Mouse (Mus musculus): ENCODE results near the gene Gp5. TPM values are rescaled to one million over a fixed set of nuclear protein-coding genes. Genes with fewer than 3 reads are reported as not detected.
"Not testable (repeated sequence)": the region's sequence is repeated elsewhere in the genome, so short reads cannot be mapped to it uniquely, and the experiment has no call there.

Gp5 gene
- total RNA-seq (2021), result 1 to 10 TPM; 2.1 to 2.2 TPM
- long read RNA-seq, experiment 1, partial matches to known transcripts, result 0 of 3 reads
- long read RNA-seq, experiment 1, other reads (novel, unspliced or antisense), result 3 of 3 reads
- long read RNA-seq, experiment 2, partial matches to known transcripts, result 0 of 3 reads
- long read RNA-seq, experiment 2, other reads (novel, unspliced or antisense), result 3 of 3 reads

GRCm38 (mm10) chr16:30310647-30311046, at the start of gene Gp5:
Gene Gp5 (minus strand): TSS chr16:30310779.
- DNase-seq (ENCODE audit: low spot score in 2 of 2), result no peak

GRCm38 (mm10) chr16:30353489-30353888, 42.9 kb upstream of the Gp5 start:
- DNase-seq (ENCODE audit: low spot score in 2 of 2), result not testable (repeated sequence)

- DNase-seq (ENCODE audit: low spot score in 2 of 2), result peak in 1 of 2 experiments; percentile 20
These were observed 3.7 kb upstream of the Gp5 start for GRCm38 (mm10) chr16:30314236-30314635.

- no peak for DNase-seq (ENCODE audit: low spot score in 2 of 2)
These were observed 436 bp downstream of the Gp5 start for GRCm38 (mm10) chr16:30310171-30310515.

- peak in 1 of 2 experiments; percentile 14 for DNase-seq (ENCODE audit: low spot score in 2 of 2)
These were observed 996 bp downstream of the Gp5 start for GRCm38 (mm10) chr16:30309395-30310170.

GRCm38 (mm10) chr16:30308616-30309394, 1.8 kb downstream of the Gp5 start:
- peak; percentile 42 to 46 for DNase-seq (ENCODE audit: low spot score in 2 of 2)

- peak in 1 of 2 experiments; percentile 21 for DNase-seq (ENCODE audit: low spot score in 2 of 2)
These were observed 2.5 kb downstream of the Gp5 start for GRCm38 (mm10) chr16:30307961-30308615.

GRCm38 (mm10) chr16:30307306-30307705, 3.3 kb downstream of the Gp5 start:
- no peak for DNase-seq (ENCODE audit: low spot score in 2 of 2)

- no peak for DNase-seq (ENCODE audit: low spot score in 2 of 2)
These were observed 4.5 kb downstream of the Gp5 start for GRCm38 (mm10) chr16:30306102-30306501.

GRCm38 (mm10) chr16:30304236-30304635, 6.3 kb downstream of the Gp5 start:
- DNase-seq (ENCODE audit: low spot score in 2 of 2), result no peak

GRCm38 (mm10) chr16:30303411-30303810, 7.2 kb downstream of the Gp5 start:
- no peak for DNase-seq (ENCODE audit: low spot score in 2 of 2)

GRCm38 (mm10) chr16:30302686-30303085, 7.9 kb downstream of the Gp5 start:
- DNase-seq (ENCODE audit: low spot score in 2 of 2), result no peak

GRCm38 (mm10) chr16:30299711-30300277, 10.8 kb downstream of the Gp5 start:
- no peak for DNase-seq (ENCODE audit: low spot score in 2 of 2)

- no peak for DNase-seq (ENCODE audit: low spot score in 2 of 2)
These were observed 13.1 kb downstream of the Gp5 start for GRCm38 (mm10) chr16:30297450-30297849.

GRCm38 (mm10) chr16:30296601-30297275, 13.8 kb downstream of the Gp5 start:
- DNase-seq (ENCODE audit: low spot score in 2 of 2), result no peak

GRCm38 (mm10) chr16:30295106-30295505, 15.5 kb downstream of the Gp5 start:
- DNase-seq (ENCODE audit: low spot score in 2 of 2), result no peak

- no peak for DNase-seq (ENCODE audit: low spot score in 2 of 2)
These were observed 20.1 kb downstream of the Gp5 start for GRCm38 (mm10) chr16:30290436-30290835.

- DNase-seq (ENCODE audit: low spot score in 2 of 2), result no peak
These were observed 24.9 kb downstream of the Gp5 start for GRCm38 (mm10) chr16:30285701-30286100.

- no peak for DNase-seq (ENCODE audit: low spot score in 2 of 2)
These were observed 26.7 kb downstream of the Gp5 start for GRCm38 (mm10) chr16:30283743-30284337.

- no peak for DNase-seq (ENCODE audit: low spot score in 2 of 2)
These were observed 27.6 kb downstream of the Gp5 start, which contains the start of gene Lrrc15 for GRCm38 (mm10) chr16:30282844-30283495. Gene Lrrc15 (minus strand): TSS chr16:30283256.
